Mouse (Mus musculus): ENCODE results near the gene Olfml2a. TPM values are rescaled to one million over a fixed set of nuclear protein-coding genes. Genes with fewer than 3 reads are reported as not detected.

Gene Olfml2a
- total and polyA plus RNA-seq, 3 experiments = 0.12 to 0.33 TPM; not detected in 1

- Histone ChIP-seq H3K36me3 (ENCODE audit: control insufficient read depth in 1 of 2, insufficient read depth in 2 of 2, low read length in 2 of 2) (no peaks in the 10 kb centered on the region), H3K4me1 (ENCODE audit: control insufficient read depth in 1 of 2, insufficient read depth in 2 of 2, low read length in 2 of 2) (no peaks in the 10 kb centered on the region), H3K9me3 (replicated peaks; ENCODE audit: insufficient read depth, low read length) (no peaks in the 10 kb centered on the region), H3K27ac (ENCODE audit: control insufficient read depth, low read depth, low read length) (no peak overlapping the region), H3K27me3 (ENCODE audit: control insufficient read depth in 1 of 2, insufficient read depth in 2 of 2, low read length in 2 of 2) (no peaks in the 10 kb centered on the region), H3K4me3 (ENCODE audit: control insufficient read depth in 1 of 2, insufficient read depth in 1 of 2, low read depth in 2 of 2, low read length in 2 of 2) (no peak overlapping the region), H3K79me2 (ENCODE audit: control insufficient read depth, insufficient read depth, low read length, poor library complexity) (no peaks in the 10 kb centered on the region), H3K9ac (ENCODE audit: control insufficient read depth, low read depth, low read length, poor library complexity, severe bottlenecking) (no peak overlapping the region)
- no peak for TF ChIP-seq MXI1 (IDR thresholded peaks at IDR 0.05; ENCODE audit: low read depth, low read length)
- no peak for TF ChIP-seq ZNF384 (IDR thresholded peaks at IDR 0.05; ENCODE audit: low read depth, low read length)
- no peak for TF ChIP-seq GABPA (IDR thresholded peaks at IDR 0.05; ENCODE audit: low read depth, low read length)
- TF ChIP-seq EP300 (IDR thresholded peaks at IDR 0.05; ENCODE audit: low read depth in 1 of 2, low read length in 2 of 2) = no peak
- no peak for TF ChIP-seq ZKSCAN1 (IDR thresholded peaks at IDR 0.05; ENCODE audit: low read depth, low read length)
- no peak for TF ChIP-seq HCFC1 (IDR thresholded peaks at IDR 0.05; ENCODE audit: low read depth, low read length)
- no peak for TF ChIP-seq MYC (IDR thresholded peaks at IDR 0.05; ENCODE audit: low read depth, low read length)
- no peak for DNase-seq (ENCODE audit: low read depth, low spot score)
Observed at GRCm38 (mm10) chr2:38914517-38914916, 17.3 kb upstream of the Olfml2a start.

DNA sequence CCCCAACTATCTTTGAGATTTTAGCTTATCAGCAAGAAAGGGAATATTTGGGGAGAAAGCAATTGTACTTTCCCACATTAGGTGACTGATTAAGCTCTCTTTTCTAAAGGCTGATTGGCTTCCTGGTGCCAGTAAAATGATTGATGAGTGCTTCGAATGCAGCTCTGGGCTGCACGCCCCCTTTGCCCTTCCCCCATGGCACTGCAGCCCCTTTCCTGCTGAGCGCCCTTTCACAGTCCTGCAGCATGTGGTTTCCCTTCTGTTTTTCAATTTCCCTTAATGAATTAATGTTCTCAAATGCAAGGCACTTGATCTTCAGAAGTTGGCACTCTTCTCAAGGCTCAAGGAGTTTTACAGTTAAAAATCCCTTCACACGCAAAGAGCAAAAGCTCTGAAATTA is 16.8 kb upstream of the Olfml2a start:
- DNase-seq (ENCODE audit: low read depth, low spot score) = no peak
- no peak overlapping the region for H3K9ac ChIP-seq (ENCODE audit: control insufficient read depth, low read depth, low read length, poor library complexity, severe bottlenecking)
- H3K79me2 ChIP-seq (ENCODE audit: control insufficient read depth, insufficient read depth, low read length, poor library complexity) = no peaks in the 10 kb centered on the region
- H3K4me3 ChIP-seq (ENCODE audit: control insufficient read depth in 1 of 2, insufficient read depth in 1 of 2, low read depth in 2 of 2, low read length in 2 of 2) = no peak overlapping the region
- H3K27ac ChIP-seq (ENCODE audit: control insufficient read depth, low read depth, low read length) = no peak overlapping the region
- TF ChIP-seq SMC3 (IDR thresholded peaks at IDR 0.05; ENCODE audit: low read depth, low read length) = no peak
- TF ChIP-seq NRF1 (IDR thresholded peaks at IDR 0.05; ENCODE audit: insufficient read depth, low read depth, low read length, poor library complexity, severe bottlenecking) = no peak
- no peak for TF ChIP-seq MYC (IDR thresholded peaks at IDR 0.05; ENCODE audit: low read depth, low read length)
- no peak for TF ChIP-seq MYB (IDR thresholded peaks at IDR 0.05; ENCODE audit: low read depth, low read length)
- TF ChIP-seq POLR2A (IDR thresholded peaks at IDR 0.05; ENCODE audit: control insufficient read depth in 1 of 2, insufficient read depth in 1 of 2, low read depth in 1 of 2, low read length in 2 of 2, poor library complexity in 1 of 2) = no peak
- no peak for TF ChIP-seq CTCF (IDR thresholded peaks at IDR 0.05 in 2 of 3, conservative IDR thresholded peaks at IDR 0.05 in 1 of 3; ENCODE audit: control insufficient read depth in 1 of 3, insufficient read depth in 1 of 3, low read depth in 2 of 3, low read length in 3 of 3, poor library complexity in 1 of 3, severe bottlenecking in 1 of 3)
- TF ChIP-seq MAX (IDR thresholded peaks at IDR 0.05; ENCODE audit: low read length) = no peak
- no peak for TF ChIP-seq USF2 (IDR thresholded peaks at IDR 0.05; ENCODE audit: borderline replicate concordance in 1 of 2, insufficient read depth in 1 of 2, low read depth in 1 of 2, low read length in 2 of 2)
- no peak for TF ChIP-seq USF1 (IDR thresholded peaks at IDR 0.05; ENCODE audit: low read depth, low read length)
- TF ChIP-seq KAT2A (conservative IDR thresholded peaks at IDR 0.05; ENCODE audit: low read depth, low read length) = no peak
- no peak for TF ChIP-seq TCF12 (IDR thresholded peaks at IDR 0.05; ENCODE audit: low read depth, low read length)
- no peaks in the 10 kb centered on the region for H3K36me3 ChIP-seq (ENCODE audit: control insufficient read depth in 1 of 2, insufficient read depth in 2 of 2, low read length in 2 of 2)
- no peaks in the 10 kb centered on the region for H3K9me3 ChIP-seq (replicated peaks; ENCODE audit: insufficient read depth, low read length)
- H3K27me3 ChIP-seq (ENCODE audit: control insufficient read depth in 1 of 2, insufficient read depth in 2 of 2, low read length in 2 of 2) = no peaks in the 10 kb centered on the region
- H3K4me1 ChIP-seq (ENCODE audit: control insufficient read depth in 1 of 2, insufficient read depth in 2 of 2, low read length in 2 of 2) = no peaks in the 10 kb centered on the region

All from MEL (cell line).